Mouse (Mus musculus): ENCODE measurements around the gene Snx1. TPM values are rescaled to one million over a fixed set of nuclear protein-coding genes. Genes with fewer than 3 reads are reported as not detected.

Snx1 gene
- total RNA-seq, 1 experiment = 42.4 TPM

GRCm38 (mm10) chr9:66063446-66063845 is 62.9 kb downstream of the Snx1 start:
- Histone ChIP-seq H3K27ac (ENCODE audit: insufficient read depth, low read depth, low read length, poor library complexity, severe bottlenecking) (no peak overlapping the region), H3K4me1 (ENCODE audit: control insufficient read depth in 2 of 2, insufficient read depth in 2 of 2, low read length in 2 of 2, poor library complexity in 1 of 2) (peaks cover 0 to 3% of the 10 kb centered on the region in 2 experiments; a peak in 2 of 4 replicates), H3K9me3 (ENCODE audit: control insufficient read depth, insufficient read depth, low read depth, low read length) (no peaks in the 10 kb centered on the region), H3K36me3 (ENCODE audit: control insufficient read depth, insufficient read depth, low read length, poor library complexity, severe bottlenecking) (peaks cover 40% of the 10 kb centered on the region), H3K4me3 (ENCODE audit: insufficient read depth in 1 of 2, low read depth in 1 of 2, low read length in 2 of 2, poor library complexity in 1 of 2, severe bottlenecking in 1 of 2) (no peak overlapping the region), H3K9ac (ENCODE audit: insufficient read depth, low read depth, low read length, poor library complexity, severe bottlenecking) (no peak overlapping the region)
- in situ Hi-C loops (cut with MboI; ENCODE audit: low sequenced_read_pairs in 2 of 2, unreplicated experiment in 2 of 2) = no loop called here
- DNase-seq (ENCODE audit: low read depth, low spot score) = no peak
- TF ChIP-seq ZNF384 (IDR thresholded peaks at IDR 0.05; ENCODE audit: low read depth, low read length) (no peak), HCFC1 (IDR thresholded peaks at IDR 0.05; ENCODE audit: borderline replicate concordance, insufficient read depth, low read length) (no peak), MAFK (IDR thresholded peaks at IDR 0.05; ENCODE audit: insufficient read depth, low read depth, low read length) (no peak), CHD2 (IDR thresholded peaks at IDR 0.05; ENCODE audit: low read depth, low read length) (no peak), ZC3H11A (IDR thresholded peaks at IDR 0.05; ENCODE audit: borderline replicate concordance, low read depth, low read length) (no peak)

- Histone ChIP-seq H3K4me1 (ENCODE audit: control insufficient read depth in 2 of 2, insufficient read depth in 2 of 2, low read length in 2 of 2, poor library complexity in 1 of 2) (peaks cover 0 to 3% of the 10 kb centered on the region in 2 experiments; a peak in 2 of 4 replicates), H3K9me3 (ENCODE audit: control insufficient read depth, insufficient read depth, low read depth, low read length) (no peaks in the 10 kb centered on the region), H3K36me3 (ENCODE audit: control insufficient read depth, insufficient read depth, low read length, poor library complexity, severe bottlenecking) (peaks cover 40% of the 10 kb centered on the region), H3K27ac (ENCODE audit: insufficient read depth, low read depth, low read length, poor library complexity, severe bottlenecking) (no peak overlapping the region), H3K4me3 (ENCODE audit: insufficient read depth in 1 of 2, low read depth in 1 of 2, low read length in 2 of 2, poor library complexity in 1 of 2, severe bottlenecking in 1 of 2) (no peak overlapping the region), H3K9ac (ENCODE audit: insufficient read depth, low read depth, low read length, poor library complexity, severe bottlenecking) (peak overlapping the region; percentile 93; the same call in 1 of the 2 replicates)
- TF ChIP-seq ZNF384 (IDR thresholded peaks at IDR 0.05; ENCODE audit: low read depth, low read length) = no peak
- TF ChIP-seq CHD2 (IDR thresholded peaks at IDR 0.05; ENCODE audit: low read depth, low read length) = no peak
- no peak for TF ChIP-seq MAFK (IDR thresholded peaks at IDR 0.05; ENCODE audit: insufficient read depth, low read depth, low read length)
- in situ Hi-C loops (cut with MboI; ENCODE audit: low sequenced_read_pairs in 2 of 2, unreplicated experiment in 2 of 2) = no loop called here
- no peak for DNase-seq (ENCODE audit: low read depth, low spot score)
Measured at GRCm38 (mm10) chr9:66061656-66062055, 64.7 kb downstream of the Snx1 start.

GRCm38 (mm10) chr9:66060986-66061385 is 65.4 kb downstream of the Snx1 start:
- H3K9ac ChIP-seq (ENCODE audit: insufficient read depth, low read depth, low read length, poor library complexity, severe bottlenecking) = peak overlapping the region; percentile 93; the same call in 1 of the 2 replicates
- TF ChIP-seq ZC3H11A (IDR thresholded peaks at IDR 0.05; ENCODE audit: borderline replicate concordance, low read depth, low read length) = no peak
- TF ChIP-seq MAFK (IDR thresholded peaks at IDR 0.05; ENCODE audit: insufficient read depth, low read depth, low read length) = no peak
- in situ Hi-C loops (cut with MboI; ENCODE audit: low sequenced_read_pairs in 2 of 2, unreplicated experiment in 2 of 2) = no loop called here
- H3K4me1 ChIP-seq (ENCODE audit: control insufficient read depth in 2 of 2, insufficient read depth in 2 of 2, low read length in 2 of 2, poor library complexity in 1 of 2) = peaks cover 0 to 3% of the 10 kb centered on the region in 2 experiments; a peak in 2 of 4 replicates
- peaks cover 33% of the 10 kb centered on the region for H3K36me3 ChIP-seq (ENCODE audit: control insufficient read depth, insufficient read depth, low read length, poor library complexity, severe bottlenecking)
- no peak overlapping the region for H3K27ac ChIP-seq (ENCODE audit: insufficient read depth, low read depth, low read length, poor library complexity, severe bottlenecking)
- DNase-seq (ENCODE audit: low read depth, low spot score) = no peak
- H3K4me3 ChIP-seq (ENCODE audit: insufficient read depth in 1 of 2, low read depth in 1 of 2, low read length in 2 of 2, poor library complexity in 1 of 2, severe bottlenecking in 1 of 2) = peak overlapping the region; percentile 92 to 93
- no peaks in the 10 kb centered on the region for H3K9me3 ChIP-seq (ENCODE audit: control insufficient read depth, insufficient read depth, low read depth, low read length)

- Histone ChIP-seq H3K4me3 (ENCODE audit: insufficient read depth in 1 of 2, low read depth in 1 of 2, low read length in 2 of 2, poor library complexity in 1 of 2, severe bottlenecking in 1 of 2) (peak overlapping the region; percentile 92 to 93), H3K27ac (ENCODE audit: insufficient read depth, low read depth, low read length, poor library complexity, severe bottlenecking) (peak overlapping the region; percentile 35; the same call in 1 of the 2 replicates), H3K9me3 (ENCODE audit: control insufficient read depth, insufficient read depth, low read depth, low read length) (no peaks in the 10 kb centered on the region), H3K9ac (ENCODE audit: insufficient read depth, low read depth, low read length, poor library complexity, severe bottlenecking) (peak overlapping the region; percentile 93), H3K4me1 (ENCODE audit: control insufficient read depth in 2 of 2, insufficient read depth in 2 of 2, low read length in 2 of 2, poor library complexity in 1 of 2) (peaks cover 0 to 3% of the 10 kb centered on the region in 2 experiments; a peak in 2 of 4 replicates), H3K36me3 (ENCODE audit: control insufficient read depth, insufficient read depth, low read length, poor library complexity, severe bottlenecking) (peaks cover 26% of the 10 kb centered on the region)
- TF ChIP-seq ZNF384 (IDR thresholded peaks at IDR 0.05; ENCODE audit: low read depth, low read length) = no peak
- 0 out of 2 replicates have a peak, but pooled peaks have one; percentile 4 for TF ChIP-seq HCFC1 (IDR thresholded peaks at IDR 0.05; ENCODE audit: borderline replicate concordance, insufficient read depth, low read length)
- in situ Hi-C loops (cut with MboI; ENCODE audit: low sequenced_read_pairs in 2 of 2, unreplicated experiment in 2 of 2) = no loop called here
- no peak for DNase-seq (ENCODE audit: low read depth, low spot score)
Measured at GRCm38 (mm10) chr9:66060308-66060647, 66.1 kb downstream of the Snx1 start.

GRCm38 (mm10) chr9:66059583-66060307 is 66.6 kb downstream of the Snx1 start, which contains the start of gene Ppib:
Gene Ppib (plus strand): TSS chr9:66060222.
- H3K4me3 ChIP-seq (ENCODE audit: insufficient read depth in 1 of 2, low read depth in 1 of 2, low read length in 2 of 2, poor library complexity in 1 of 2, severe bottlenecking in 1 of 2) = peak within 1 kb of the TSS; percentile 92 to 93
- H3K36me3 ChIP-seq (ENCODE audit: control insufficient read depth, insufficient read depth, low read length, poor library complexity, severe bottlenecking) = peaks cover 23% of the 10 kb centered on the region
- TF ChIP-seq ZNF384 (IDR thresholded peaks at IDR 0.05; ENCODE audit: low read depth, low read length) = no peak
- TF ChIP-seq HCFC1 (IDR thresholded peaks at IDR 0.05; ENCODE audit: borderline replicate concordance, insufficient read depth, low read length) = peak; percentile 82
- DNase-seq (ENCODE audit: low read depth, low spot score) = peak; percentile 89
- peaks cover 0 to 3% of the 10 kb centered on the region in 2 experiments; a peak in 2 of 4 replicates for H3K4me1 ChIP-seq (ENCODE audit: control insufficient read depth in 2 of 2, insufficient read depth in 2 of 2, low read length in 2 of 2, poor library complexity in 1 of 2)
- no peaks in the 10 kb centered on the region for H3K9me3 ChIP-seq (ENCODE audit: control insufficient read depth, insufficient read depth, low read depth, low read length)
- peak within 1 kb of the TSS; percentile 35; the same call in 1 of the 2 replicates for H3K27ac ChIP-seq (ENCODE audit: insufficient read depth, low read depth, low read length, poor library complexity, severe bottlenecking)
- peak within 1 kb of the TSS; percentile 93 for H3K9ac ChIP-seq (ENCODE audit: insufficient read depth, low read depth, low read length, poor library complexity, severe bottlenecking)
- in situ Hi-C loops (cut with MboI; ENCODE audit: low sequenced_read_pairs in 2 of 2, unreplicated experiment in 2 of 2) = no loop called here

All from ES-E14 (cell line).